Mouse (Mus musculus) embryonic facial prominence, embryonic 10.5 days (tissue): Measurements from ENCODE around the gene Gcnt4. TPM values are rescaled to one million over a fixed set of nuclear protein-coding genes. Genes with fewer than 3 reads are reported as not detected.
"Not testable (repeated sequence)": the region's sequence is repeated elsewhere in the genome, so short reads cannot be mapped to it uniquely, and the experiment has no call there.

Experiments
- DNase-seq: peaks from one replicate; pipeline ENCODE4 v3.0.0-alpha.2; 2017; ENCODE audit warnings: low spot score
- H3K27ac ChIP-seq: fragments of 300-500 bp; sonication (generic); replicated peaks from 2 replicates; pipeline ENCODE4 v1.5.1; 2016; ENCODE audit warnings: mild to moderate bottlenecking
- H3K27me3 ChIP-seq: fragments of 300-500 bp; sonication (generic); replicated peaks from 2 replicates; pipeline ENCODE4 v1.6.1; 2016; ENCODE audit warnings: low read depth, mild to moderate bottlenecking; ENCODE audit not compliant: poor library complexity, severe bottlenecking
- H3K36me3 ChIP-seq: fragments of 300-500 bp; sonication (generic); replicated peaks from 2 replicates; pipeline ENCODE4 v1.6.1; 2016; ENCODE audit warnings: mild to moderate bottlenecking, moderate library complexity
- H3K4me1 ChIP-seq: fragments of 300-500 bp; sonication (generic); 2 replicates; pipeline ENCODE4 v1.6.1; 2016
- H3K4me3 ChIP-seq: fragments of 300-500 bp; sonication (generic); 2 replicates; pipeline ENCODE4 v1.5.1; 2016; ENCODE audit warnings: mild to moderate bottlenecking, moderate library complexity
- H3K9me3 ChIP-seq: fragments of 300-500 bp; sonication (generic); 2 replicates; pipeline ENCODE4 v1.6.1; 2016; ENCODE audit warnings: mild to moderate bottlenecking
- WGBS: fragments of 180-500 bp; shearing (Covaris S2); methylation state at CpG from one replicate; pipeline ENCODE4 v1.1.7; 2016; 5-methylcytosine and 5-hydroxymethylcytosine counted together
- polyA plus RNA-seq: library from polyadenylated mRNA; unstranded; fragments of >200 nt; fragmentation: Nextera tagmentation; extraction: Ambion mirVana; gene quantifications from 2 replicates; pipeline ENCODE4 v1.2.1, GENCODE M21; 2016

Gcnt4 gene
- polyA plus RNA-seq, 1 experiment from 2014 or later, result 0.20 TPM

DNA sequence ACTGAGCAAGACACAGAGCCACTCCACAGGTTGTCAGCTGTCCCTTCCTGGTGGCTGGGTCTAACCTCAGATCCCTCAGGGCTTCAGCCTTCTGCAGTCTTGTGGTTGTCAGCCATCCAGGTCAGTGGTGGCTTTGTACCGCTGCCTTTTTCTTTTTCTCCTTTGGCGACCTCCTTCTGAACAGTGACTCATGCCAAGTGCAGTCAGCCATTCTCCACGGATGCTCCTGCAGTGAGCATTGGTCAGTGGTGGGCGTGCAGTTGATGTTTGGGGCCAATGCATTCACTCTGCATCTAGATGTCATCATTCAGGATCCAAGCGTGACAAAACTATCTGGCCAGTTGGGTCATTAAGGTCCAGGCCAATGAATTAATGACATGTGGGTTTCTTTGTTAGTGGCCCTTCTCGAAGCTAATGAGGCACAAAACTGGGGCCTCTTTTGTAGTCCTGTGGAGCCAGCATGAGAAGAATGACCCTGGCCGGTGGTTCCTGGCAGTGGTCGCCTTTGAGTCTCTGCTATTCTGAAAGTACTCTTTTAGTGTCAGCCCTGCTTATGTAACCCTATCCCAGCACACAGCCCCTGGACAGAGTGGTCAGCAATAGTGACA is 4.0 kb downstream of the Gcnt4 start:
- no peaks in the 10 kb centered on the region for H3K9me3 ChIP-seq
- H3K4me3 ChIP-seq, result no peak overlapping the region
- peaks cover 48% of the 10 kb centered on the region for H3K27me3 ChIP-seq
- H3K27ac ChIP-seq, result no peak overlapping the region
- 45% methylated on average over 8 of the region's 8 CpGs for WGBS
- no peaks in the 10 kb centered on the region for H3K36me3 ChIP-seq
- peaks cover 29% of the 10 kb centered on the region for H3K4me1 ChIP-seq
- peak; percentile 26 for DNase-seq

DNA sequence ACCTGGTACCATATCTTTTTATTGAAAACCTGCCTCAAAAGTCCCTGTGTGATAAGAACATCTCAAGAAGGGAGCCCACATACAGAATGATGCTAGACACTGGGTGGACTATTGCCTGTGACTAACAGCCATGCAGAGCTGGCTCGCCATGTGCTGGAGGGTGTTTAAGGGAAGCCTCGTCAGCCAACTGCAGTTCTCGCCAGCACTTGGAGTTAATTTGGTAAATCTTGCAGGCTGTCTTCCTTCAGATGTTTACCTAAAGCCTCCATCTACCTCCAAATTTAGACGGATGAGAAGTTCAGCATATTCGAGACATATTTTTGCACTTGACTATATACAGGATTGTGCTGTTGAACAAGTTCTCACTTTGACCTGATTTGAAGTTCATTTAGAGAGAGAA is 8.3 kb downstream of the Gcnt4 start:
- Histone ChIP-seq H3K27ac (no peak overlapping the region), H3K36me3 (no peaks in the 10 kb centered on the region), H3K4me1 (peaks cover 13% of the 10 kb centered on the region), H3K27me3 (peaks cover 6% of the 10 kb centered on the region; the same call in 1 of the 2 replicates), H3K4me3 (no peak overlapping the region), H3K9me3 (no peaks in the 10 kb centered on the region)
- WGBS, result 87% methylated on average over 5 of the region's 5 CpGs
- DNase-seq, result no peak

DNA sequence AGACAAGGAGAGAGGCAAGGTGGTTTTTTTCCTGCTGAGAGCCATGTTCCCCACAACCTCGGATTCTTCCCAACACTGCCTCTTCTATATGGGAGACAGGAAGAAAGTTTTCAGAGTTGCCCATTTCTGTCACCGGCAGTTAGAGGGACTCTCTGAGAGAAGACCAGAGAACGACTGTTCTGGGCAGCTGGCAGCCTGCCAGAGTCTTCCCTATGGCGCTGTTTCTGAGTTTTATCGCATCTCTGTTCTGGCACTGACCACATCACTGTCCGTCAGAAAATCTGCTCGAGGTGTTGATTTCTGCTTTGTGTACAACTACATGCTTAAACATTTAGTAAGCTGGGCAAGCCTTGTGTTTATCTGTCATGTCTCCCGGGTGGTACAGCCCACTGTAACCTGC is 8.9 kb downstream of the Gcnt4 start:
- no peak for DNase-seq
- peaks cover 11% of the 10 kb centered on the region for H3K4me1 ChIP-seq
- H3K9me3 ChIP-seq, result no peaks in the 10 kb centered on the region
- H3K27ac ChIP-seq, result no peak overlapping the region
- H3K4me3 ChIP-seq, result no peak overlapping the region
- 84% methylated on average over 8 of the region's 8 CpGs for WGBS
- no peaks in the 10 kb centered on the region for H3K36me3 ChIP-seq
- H3K27me3 ChIP-seq, result 0 out of 2 replicates have a peak, but pooled peaks cover under 1% of the 10 kb centered on the region

DNA sequence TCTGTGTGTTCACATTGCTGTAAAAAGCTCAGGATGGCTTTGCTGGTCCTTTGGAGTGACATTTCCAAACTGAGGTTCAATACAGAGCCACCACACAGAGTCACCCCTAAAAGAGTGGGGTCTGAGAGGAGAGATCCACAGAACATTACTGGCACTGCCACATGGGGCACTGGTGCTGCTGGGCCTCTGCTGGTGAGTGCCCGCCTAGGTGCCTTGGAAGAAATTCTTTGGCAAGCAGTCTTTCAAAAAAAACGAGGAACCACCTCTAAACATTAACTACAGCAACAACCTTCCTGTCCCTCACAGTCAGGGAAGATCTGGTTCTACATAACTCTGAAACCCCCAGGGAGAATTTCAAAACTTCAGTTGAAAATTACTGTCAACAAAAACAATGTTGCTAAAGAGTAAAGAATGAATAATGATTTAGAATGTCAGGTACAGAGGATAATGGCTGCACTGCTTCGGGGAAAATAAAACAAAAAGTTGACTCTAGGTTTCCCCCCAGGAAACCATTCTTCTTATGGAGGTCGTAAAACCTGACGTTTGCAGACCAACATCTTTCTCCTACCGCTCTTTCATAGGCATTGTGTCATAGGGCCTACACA is 11.8 kb downstream of the Gcnt4 start:
- Histone ChIP-seq H3K9me3 (no peaks in the 10 kb centered on the region), H3K4me1 (no peaks in the 10 kb centered on the region), H3K4me3 (no peak overlapping the region), H3K36me3 (no peaks in the 10 kb centered on the region), H3K27ac (no peak overlapping the region), H3K27me3 (no peaks in the 10 kb centered on the region)
- no peak for DNase-seq
- 82% methylated on average over 6 of the region's 6 CpGs for WGBS

DNA sequence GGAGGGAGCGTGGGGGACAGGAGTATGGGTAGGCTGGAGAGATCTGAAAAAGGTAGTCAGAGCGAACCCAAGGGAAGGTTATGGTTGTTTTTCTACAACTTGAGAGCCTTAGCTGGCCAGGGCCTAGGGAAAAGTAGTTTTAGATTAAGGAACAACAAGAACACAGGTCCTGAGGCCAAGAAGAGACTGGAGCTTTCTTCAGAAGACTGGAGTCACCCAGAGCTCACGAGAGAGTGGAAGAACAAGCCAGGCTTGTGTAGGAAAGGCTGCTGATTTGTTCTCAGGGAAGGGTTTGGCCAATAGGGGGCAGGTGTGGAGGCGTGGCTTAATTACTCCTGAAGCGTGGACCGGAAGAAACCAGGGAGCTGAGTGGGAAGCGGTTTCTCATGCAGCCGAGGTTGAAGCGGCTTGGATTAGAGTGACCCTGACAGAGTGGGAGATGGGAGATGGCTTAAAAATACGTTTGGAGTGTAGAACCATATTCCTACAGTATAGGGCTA is 12.6 kb downstream of the Gcnt4 start:
- 72% methylated on average over 10 of the region's 10 CpGs for WGBS
- H3K27me3 ChIP-seq, result no peaks in the 10 kb centered on the region
- no peak overlapping the region for H3K4me3 ChIP-seq
- H3K27ac ChIP-seq, result no peak overlapping the region
- no peaks in the 10 kb centered on the region for H3K36me3 ChIP-seq
- no peaks in the 10 kb centered on the region for H3K9me3 ChIP-seq
- no peak for DNase-seq
- no peaks in the 10 kb centered on the region for H3K4me1 ChIP-seq

DNA sequence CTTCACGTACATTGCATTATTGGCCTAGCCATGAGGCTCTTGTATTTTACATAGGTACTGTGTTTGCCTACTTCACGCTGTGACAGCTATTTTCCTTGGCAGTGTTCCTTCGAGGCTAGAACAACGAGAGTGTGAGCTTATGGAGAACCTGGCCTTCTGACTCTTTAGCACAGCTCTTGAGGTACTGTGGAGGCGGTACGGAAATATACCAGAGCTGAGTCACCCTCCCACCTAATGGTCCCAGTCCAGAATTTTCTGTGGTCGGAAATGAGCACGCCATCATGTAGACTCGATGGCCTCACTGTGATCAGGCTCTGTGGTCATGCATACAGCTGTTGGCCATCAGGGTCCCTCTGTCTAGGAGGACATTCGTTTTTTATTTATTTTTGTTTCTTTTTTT is 15.2 kb downstream of the Gcnt4 start:
- Histone ChIP-seq H3K27me3 (no peaks in the 10 kb centered on the region), H3K4me1 (no peaks in the 10 kb centered on the region)
- WGBS, result 88% methylated on average over 10 of the region's 10 CpGs

DNA sequence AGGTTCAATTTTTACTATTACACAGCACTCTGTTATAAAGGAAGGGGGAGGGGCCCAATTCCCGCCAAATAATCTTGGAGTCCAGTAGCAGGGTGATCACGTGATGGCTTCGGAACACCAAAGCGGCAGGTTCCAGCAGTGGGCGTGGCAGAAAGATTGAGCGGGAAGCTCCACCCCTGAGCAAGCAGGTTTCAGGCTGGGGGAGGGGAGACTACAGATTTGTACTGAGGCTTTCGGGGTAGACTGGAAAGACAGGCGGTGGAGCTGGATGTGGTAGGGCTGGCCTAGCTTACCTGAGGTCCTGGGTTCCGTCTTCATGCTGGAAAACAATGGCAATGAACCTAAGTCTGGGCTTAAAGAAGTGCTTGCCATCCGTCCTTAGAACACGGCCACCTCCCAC is 17.0 kb downstream of the Gcnt4 start:
- not testable (repeated sequence) for H3K27ac ChIP-seq, H3K9me3 ChIP-seq, H3K4me1 ChIP-seq, DNase-seq, H3K4me3 ChIP-seq, H3K36me3 ChIP-seq, H3K27me3 ChIP-seq
- 82% methylated on average over 11 of the region's 11 CpGs for whole genome bisulfite sequencing

More for the DNA sequence above, 15.2 kb downstream of the Gcnt4 start:
- no peak overlapping the region for H3K4me3 ChIP-seq
- H3K9me3 ChIP-seq, result no peaks in the 10 kb centered on the region
- H3K36me3 ChIP-seq, result no peaks in the 10 kb centered on the region
- no peak overlapping the region for H3K27ac ChIP-seq
- no peak for DNase-seq

DNA sequence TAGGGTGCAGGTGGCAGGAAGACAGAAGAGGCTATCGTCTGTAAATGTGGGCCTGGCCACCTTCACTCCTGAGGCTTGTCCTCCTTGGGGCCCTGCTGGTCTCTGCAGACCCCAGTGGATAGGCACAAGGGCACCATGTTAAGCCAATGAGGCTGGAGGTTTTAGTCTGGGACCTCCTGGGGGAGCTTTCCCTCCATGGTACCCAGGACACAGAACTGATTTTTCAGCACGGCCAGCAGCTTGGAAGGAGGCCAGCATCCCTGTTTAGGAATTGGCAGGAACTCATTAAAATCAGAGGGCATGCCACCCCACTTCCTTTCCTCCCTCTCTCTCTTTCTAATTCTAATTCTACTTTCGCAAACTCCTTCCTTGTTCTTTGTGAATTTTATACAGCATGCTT is 19.1 kb downstream of the Gcnt4 start:
- Histone ChIP-seq H3K27me3 (no peaks in the 10 kb centered on the region), H3K36me3 (no peaks in the 10 kb centered on the region), H3K27ac (no peak overlapping the region; the same call in 1 of the 2 replicates), H3K4me1 (no peaks in the 10 kb centered on the region), H3K9me3 (no peaks in the 10 kb centered on the region), H3K4me3 (no peak overlapping the region)
- no peak for DNase-seq
- 70% methylated on average over 3 of the region's 3 CpGs for WGBS

DNA sequence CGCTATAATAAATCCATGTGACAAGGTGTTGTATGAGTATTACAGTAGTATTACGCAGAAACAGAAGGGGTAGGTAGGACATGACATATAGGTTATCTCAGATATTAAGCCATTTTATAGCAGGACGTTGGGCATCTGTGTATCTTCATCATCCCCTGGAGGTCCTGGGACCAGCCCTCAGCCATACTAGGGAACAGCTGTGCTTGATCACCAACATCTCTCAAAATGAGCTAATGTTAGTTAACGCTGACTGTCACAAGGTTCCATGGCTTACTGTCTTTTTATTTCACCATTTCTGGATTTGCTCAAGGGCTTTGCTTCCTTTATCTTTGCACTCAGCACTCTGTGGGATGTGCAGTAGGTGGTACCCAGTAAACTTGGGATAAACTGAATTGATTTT is 21.3 kb downstream of the Gcnt4 start:
- no peak overlapping the region for H3K27ac ChIP-seq
- no peaks in the 10 kb centered on the region for H3K27me3 ChIP-seq
- no peaks in the 10 kb centered on the region for H3K36me3 ChIP-seq
- no peaks in the 10 kb centered on the region for H3K4me1 ChIP-seq
- 91% methylated on average over 4 of the region's 4 CpGs for WGBS
- 0 out of 2 replicates have a peak, but pooled peaks cover 2% of the 10 kb centered on the region for H3K9me3 ChIP-seq
- H3K4me3 ChIP-seq, result no peak overlapping the region
- no peak for DNase-seq

DNA sequence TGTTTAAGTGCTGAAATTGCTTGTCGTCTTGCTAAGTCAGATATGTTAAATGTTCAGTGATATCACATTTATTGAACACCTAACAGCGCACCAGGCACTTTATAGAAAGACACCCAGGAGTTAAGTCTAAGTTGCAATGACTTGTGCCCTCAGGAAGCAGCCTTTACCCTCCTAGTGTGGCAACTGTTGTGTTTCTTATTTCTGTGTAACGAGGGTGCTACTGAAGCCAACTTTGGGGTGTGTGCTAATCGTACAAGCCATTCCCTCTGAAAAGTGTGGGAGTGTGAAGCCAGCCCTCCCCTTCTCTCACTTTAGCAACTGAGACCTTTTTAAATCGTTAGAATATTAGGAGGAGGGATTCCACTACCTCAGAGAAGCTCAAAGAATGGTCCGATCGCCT is 23.2 kb downstream of the Gcnt4 start:
- 90% methylated on average over 7 of the region's 7 CpGs for WGBS
- Histone ChIP-seq H3K27me3 (no peaks in the 10 kb centered on the region), H3K9me3 (0 out of 2 replicates have a peak, but pooled peaks cover 2% of the 10 kb centered on the region), H3K4me1 (no peaks in the 10 kb centered on the region), H3K27ac (no peak overlapping the region), H3K36me3 (no peaks in the 10 kb centered on the region), H3K4me3 (no peak overlapping the region)
- DNase-seq, result no peak

DNA sequence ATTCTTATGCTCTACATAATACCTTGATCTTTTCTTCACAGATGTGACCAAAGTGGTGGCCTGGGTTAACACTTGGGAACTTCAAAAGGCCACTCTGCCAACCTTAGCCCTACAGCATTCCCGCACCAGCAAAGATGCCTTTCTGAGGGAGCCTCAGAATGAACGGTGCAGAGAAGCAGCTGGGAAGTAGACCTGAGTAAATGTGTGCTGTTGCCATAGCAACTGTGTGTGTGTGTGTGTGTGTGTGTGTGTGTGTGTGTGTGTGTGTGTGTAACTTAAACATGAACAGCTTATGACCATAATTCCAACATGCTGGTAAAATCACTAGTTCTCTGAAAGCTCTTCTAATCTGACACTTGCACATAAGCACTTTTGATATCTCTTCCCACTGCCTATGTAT is 27.4 kb downstream of the Gcnt4 start:
- no peak for DNase-seq
- Histone ChIP-seq H3K36me3 (no peaks in the 10 kb centered on the region), H3K27ac (no peak overlapping the region), H3K27me3 (no peaks in the 10 kb centered on the region), H3K9me3 (0 out of 2 replicates have a peak, but pooled peaks cover 2% of the 10 kb centered on the region), H3K4me1 (no peaks in the 10 kb centered on the region), H3K4me3 (no peak overlapping the region)
- whole genome bisulfite sequencing, result 66% methylated on average over 2 of the region's 2 CpGs

DNA sequence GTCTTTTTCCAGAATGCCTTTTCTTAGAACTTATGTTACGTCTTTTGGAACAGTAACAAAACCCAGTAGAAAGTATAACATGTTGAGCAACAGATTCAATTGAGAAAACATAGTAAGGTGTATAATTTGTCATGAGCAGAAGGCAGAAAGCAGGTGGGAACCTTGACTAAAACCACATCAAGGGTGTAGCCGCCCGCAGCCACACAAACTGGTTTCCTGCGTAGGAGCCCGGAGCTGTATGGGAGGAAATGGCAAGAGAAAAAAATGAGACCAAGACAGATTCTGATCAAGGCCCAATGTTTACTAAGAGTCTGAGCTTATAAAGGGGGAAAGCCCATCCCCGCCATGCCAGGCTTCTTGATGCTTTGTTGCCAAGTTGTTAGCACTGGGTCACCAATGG is 32.0 kb downstream of the Gcnt4 start:
- 92% methylated on average over 6 of the region's 6 CpGs for WGBS

DNA sequence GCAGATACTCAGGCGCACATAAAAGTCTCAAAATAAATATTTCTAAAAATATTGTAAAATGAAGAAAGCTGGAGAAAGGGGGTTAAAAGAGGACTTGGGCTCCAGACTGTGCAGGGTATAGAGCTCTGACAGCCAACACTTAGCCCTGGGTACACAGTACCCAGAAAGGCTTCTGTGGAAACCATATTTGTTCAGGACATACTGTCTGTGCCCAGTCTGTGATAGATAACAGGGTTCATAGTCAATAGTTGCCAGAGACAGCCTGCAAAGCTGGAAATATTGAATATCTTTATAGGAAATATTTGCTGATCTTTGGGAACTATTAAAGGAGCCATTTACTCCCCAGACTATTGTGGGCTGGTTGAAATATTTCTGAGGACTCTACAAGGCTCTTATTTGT is 35.5 kb downstream of the Gcnt4 start:
- Histone ChIP-seq H3K4me1 (no peaks in the 10 kb centered on the region), H3K27me3 (no peaks in the 10 kb centered on the region), H3K9me3 (no peaks in the 10 kb centered on the region), H3K4me3 (no peak overlapping the region), H3K27ac (no peak overlapping the region), H3K36me3 (no peaks in the 10 kb centered on the region)
- DNase-seq, result no peak
- 88% methylated on average over 1 of the region's 1 CpGs for WGBS

More for the DNA sequence above, 32.0 kb downstream of the Gcnt4 start:
- H3K4me1 ChIP-seq, result no peaks in the 10 kb centered on the region
- no peak overlapping the region for H3K4me3 ChIP-seq
- H3K27ac ChIP-seq, result no peak overlapping the region
- no peaks in the 10 kb centered on the region for H3K27me3 ChIP-seq
- no peaks in the 10 kb centered on the region for H3K36me3 ChIP-seq
- DNase-seq, result no peak
- no peaks in the 10 kb centered on the region for H3K9me3 ChIP-seq
